Comparison of ENCODE assay signal across 7 mouse cellular contexts in genomic region chr8:111625694-111626527, GRCm38 (mm10). TPM values are rescaled to one million over a fixed set of nuclear protein-coding genes. Genes with fewer than 3 reads are reported as not detected.
A peak's percentile ranks its signal among the peaks of the same experiment; 100 is the strongest.
DNase-seq lines count a peak whose midpoint lies in the region; ATAC-seq and TF ChIP-seq lines count a peak whose summit lies in the region.

No protein-coding gene starts in this region.

- no peak overlapping the region for H3K4me3 ChIP-seq in MEL (ENCODE audit: control insufficient read depth in 1 of 2, insufficient read depth in 1 of 2, low read depth in 2 of 2, low read length in 2 of 2)
- H3K4me3 ChIP-seq in liver, embryonic 13.5 days (replicated peaks): no peak overlapping the region

- H3K27ac ChIP-seq in MEL (ENCODE audit: control insufficient read depth, low read depth, low read length): no peak overlapping the region
- no peak overlapping the region for H3K27ac ChIP-seq in liver, embryonic 13.5 days

- 0 out of 2 replicates have a peak, but pooled peaks have one; percentile 25 for ATAC-seq in liver, embryonic 13.5 days (ENCODE audit: low read depth)

- H3K9ac ChIP-seq in MEL (ENCODE audit: control insufficient read depth, low read depth, low read length, poor library complexity, severe bottlenecking): no peak overlapping the region
- H3K9ac ChIP-seq in liver, embryonic 13.5 days: no peak overlapping the region

- peak; percentile 72 for DNase-seq in CD4-positive helper T cell, adult 2 months (ENCODE audit: low read depth, low spot score)
- peak; percentile 80 for DNase-seq in MEL (ENCODE audit: low read depth, low spot score)
- peak; percentile 80 to 86 for DNase-seq in cerebellum, adult 18-20 months
- peak; percentile 66 to 74 for DNase-seq in frontal cortex, postnatal 36 days (ENCODE audit: low spot score in 2 of 2)
- peak; percentile 66 to 81 for DNase-seq in kidney, adult 8-10 months
- DNase-seq in liver, embryonic 13.5 days: peak; percentile 62
- DNase-seq in right cerebral cortex, postnatal 10 days (ENCODE audit: low spot score in 2 of 2): peak; percentile 53 to 76

- 31% methylated on average over 6 of the region's 6 CpGs for WGBS in liver, embryonic 13.5 days (ENCODE audit: insufficient replicate concordance)

- H3K4me1 ChIP-seq in MEL (ENCODE audit: control insufficient read depth in 1 of 2, insufficient read depth in 2 of 2, low read length in 2 of 2): no peaks in the 10 kb centered on the region
- peaks cover 19% of the 10 kb centered on the region for H3K4me1 ChIP-seq in liver, embryonic 13.5 days (replicated peaks)

- no peak for TF ChIP-seq POLR2A in MEL (IDR thresholded peaks at IDR 0.05; ENCODE audit: control insufficient read depth in 1 of 2, insufficient read depth in 1 of 2, low read depth in 1 of 2, low read length in 2 of 2, poor library complexity in 1 of 2)

- H3K79me2 ChIP-seq in MEL (ENCODE audit: control insufficient read depth, insufficient read depth, low read length, poor library complexity): no peaks in the 10 kb centered on the region

- peak; percentile 97 for TF ChIP-seq RAD21 in MEL (IDR thresholded peaks at IDR 0.05; ENCODE audit: low read depth, low read length)

- no peak for TF ChIP-seq EP300 in MEL (IDR thresholded peaks at IDR 0.05; ENCODE audit: low read depth in 1 of 2, low read length in 2 of 2)

- no peaks in the 10 kb centered on the region for H3K9me3 ChIP-seq in MEL (replicated peaks; ENCODE audit: insufficient read depth, low read length)
- no peaks in the 10 kb centered on the region for H3K9me3 ChIP-seq in liver, embryonic 13.5 days (replicated peaks)

- H3K27me3 ChIP-seq in MEL (ENCODE audit: control insufficient read depth in 1 of 2, insufficient read depth in 2 of 2, low read length in 2 of 2): no peaks in the 10 kb centered on the region
- H3K27me3 ChIP-seq in liver, embryonic 13.5 days: no peaks in the 10 kb centered on the region

- H3K4me2 ChIP-seq in liver, embryonic 13.5 days: no peak overlapping the region

- peak; percentile 87 to 99 (median 95) for TF ChIP-seq CTCF in MEL (IDR thresholded peaks at IDR 0.05 in 2 of 3, conservative IDR thresholded peaks at IDR 0.05 in 1 of 3; ENCODE audit: control insufficient read depth in 1 of 3, insufficient read depth in 1 of 3, low read depth in 2 of 3, low read length in 3 of 3, poor library complexity in 1 of 3, severe bottlenecking in 1 of 3)

- no peaks in the 10 kb centered on the region for H3K36me3 ChIP-seq in MEL (ENCODE audit: control insufficient read depth in 1 of 2, insufficient read depth in 2 of 2, low read length in 2 of 2)
- H3K36me3 ChIP-seq in liver, embryonic 13.5 days: peaks cover 7% of the 10 kb centered on the region; the same call in 1 of the 2 replicates

TF ChIP-seq in MEL, 35 proteins besides CTCF, POLR2A, EP300 and RAD21:
- TF ChIP-seq HCFC1 (IDR thresholded peaks at IDR 0.05; ENCODE audit: low read depth, low read length): 0 out of 2 replicates have a peak, but pooled peaks have one; percentile 30
- no peak for TF ChIP-seq CHD1 (IDR thresholded peaks at IDR 0.05; ENCODE audit: low read depth, low read length)
- peak; percentile 98 for TF ChIP-seq ZC3H11A (IDR thresholded peaks at IDR 0.05; ENCODE audit: low read depth, low read length)
- TF ChIP-seq ZMIZ1 (IDR thresholded peaks at IDR 0.05; ENCODE audit: low read depth, low read length): no peak
- TF ChIP-seq MEF2A (IDR thresholded peaks at IDR 0.05; ENCODE audit: extremely low read depth, insufficient replicate concordance, low read depth, low read length, poor library complexity, severe bottlenecking): no peak
- no peak for TF ChIP-seq POLR2AphosphoS5 (IDR thresholded peaks at IDR 0.05; ENCODE audit: borderline replicate concordance, low read depth, low read length)
- TF ChIP-seq MXI1 (IDR thresholded peaks at IDR 0.05; ENCODE audit: low read depth, low read length): no peak
- no peak for TF ChIP-seq POLR2AphosphoS2 (IDR thresholded peaks at IDR 0.05; ENCODE audit: low read length)
- TF ChIP-seq MAX (IDR thresholded peaks at IDR 0.05; ENCODE audit: low read length): no peak
- TF ChIP-seq MYB (IDR thresholded peaks at IDR 0.05; ENCODE audit: low read depth, low read length): no peak
- TF ChIP-seq SIN3A (IDR thresholded peaks at IDR 0.05; ENCODE audit: low read length): peak; percentile 27; the same call in 1 of the 2 replicates
- TF ChIP-seq NRF1 (IDR thresholded peaks at IDR 0.05; ENCODE audit: insufficient read depth, low read depth, low read length, poor library complexity, severe bottlenecking): no peak
- TF ChIP-seq USF1 (IDR thresholded peaks at IDR 0.05; ENCODE audit: low read depth, low read length): no peak
- TF ChIP-seq RCOR1 (IDR thresholded peaks at IDR 0.05; ENCODE audit: low read depth, low read length): no peak
- TF ChIP-seq ZNF384 (IDR thresholded peaks at IDR 0.05; ENCODE audit: low read depth, low read length): peak; percentile 53
- no peak for TF ChIP-seq MYC (IDR thresholded peaks at IDR 0.05; ENCODE audit: low read depth, low read length)
- TF ChIP-seq ETS1 (IDR thresholded peaks at IDR 0.05; ENCODE audit: low read depth, low read length): no peak
- TF ChIP-seq SMC3 (IDR thresholded peaks at IDR 0.05; ENCODE audit: low read depth, low read length): peak; percentile 97

RNA-seq across cellular contexts. Expression of gene Ldhd, which starts 4.3 kb away (rescaled TPM):
- 0.03 and 0.04 TPM in 2 replicates for total RNA-seq in MEL (2012; rRNA removed)
- not detected for polyA plus RNA-seq in MEL (2012; ENCODE audit: insufficient read depth in 1 of 2, insufficient read length in 2 of 2, low read depth in 1 of 2, low replicate concordance in 2 of 2, missing spikeins in 1 of 2)
- polyA plus RNA-seq in liver, embryonic 13.5 days (2015; fragmentation: Nextera tagmentation; extraction: Ambion mirVana): 0.10 and 0.13 TPM in 2 replicates

RNA-seq across cellular contexts. Expression of gene Zfp1, which starts 17.3 kb away (rescaled TPM):
- 12.0 and 12.2 TPM in 2 replicates for total RNA-seq in MEL (2012; rRNA removed)
- polyA plus RNA-seq in MEL (2012; ENCODE audit: insufficient read depth in 1 of 2, insufficient read length in 2 of 2, low read depth in 1 of 2, low replicate concordance in 2 of 2, missing spikeins in 1 of 2): 10 to 100 TPM in 1 of 2 experiments, not detected in 1; 12.4 TPM
- 5.7 and 6.0 TPM in 2 replicates for polyA plus RNA-seq in liver, embryonic 13.5 days (2015; fragmentation: Nextera tagmentation; extraction: Ambion mirVana)
